Mouse (Mus musculus) monocyte, adult 2 months (primary cell): ENCODE results near the gene Dnah1.
A peak's percentile ranks its signal among the peaks of the same experiment; 100 is the strongest.

Experiments
- DNase-seq, 2 experiments: peaks; one replicate each; pipeline ENCODE4 v3.0.0; 2022; ENCODE audit warnings: low spot score in 2 of 2, low read depth in 1 of 2

The Dnah1 gene

GRCm38 (mm10) chr14:31237101-31237882, 86.4 kb downstream of the Dnah1 start:
- no peak for DNase-seq

GRCm38 (mm10) chr14:31233996-31234591, 89.6 kb downstream of the Dnah1 start:
- DNase-seq = peak in 1 of 2 experiments; percentile 43

GRCm38 (mm10) chr14:31233070-31233995, 90.4 kb downstream of the Dnah1 start:
- no peak for DNase-seq

GRCm38 (mm10) chr14:31232404-31233069, 91.2 kb downstream of the Dnah1 start:
- DNase-seq = no peak

GRCm38 (mm10) chr14:31230442-31230841, 93.3 kb downstream of the Dnah1 start:
- no peak for DNase-seq

- no peak for DNase-seq
Observed at GRCm38 (mm10) chr14:31228234-31228633, 95.5 kb downstream of the Dnah1 start.

GRCm38 (mm10) chr14:31226978-31227377, 96.7 kb downstream of the Dnah1 start:
- no peak for DNase-seq

- DNase-seq = no peak
Observed at GRCm38 (mm10) chr14:31217666-31218065, 106.0 kb downstream of the Dnah1 start, which contains the start of gene Sema3g. Sema3g (plus strand) TSS chr14:31217860.

- no peak for DNase-seq
Observed at GRCm38 (mm10) chr14:31216846-31217245, 106.8 kb downstream of the Dnah1 start, which contains the start of gene Nisch. Nisch (minus strand) TSS chr14:31216946.

- peak in 1 of 2 experiments; percentile 41 for DNase-seq
Observed at GRCm38 (mm10) chr14:31215157-31216002, 108.3 kb downstream of the Dnah1 start.

GRCm38 (mm10) chr14:31214684-31215083, 109.0 kb downstream of the Dnah1 start:
- no peak for DNase-seq

- DNase-seq = no peak
Observed at GRCm38 (mm10) chr14:31213868-31214267, 109.8 kb downstream of the Dnah1 start.

GRCm38 (mm10) chr14:31212499-31212898, 111.2 kb downstream of the Dnah1 start:
- DNase-seq = no peak

GRCm38 (mm10) chr14:31211854-31212253, 111.8 kb downstream of the Dnah1 start:
- no peak for DNase-seq
